Mouse (Mus musculus) neutrophil, adult 83 days (primary cell): ENCODE results near the gene Tmem86a. TPM values are rescaled to one million over a fixed set of nuclear protein-coding genes. Genes with fewer than 3 reads are reported as not detected.

Source experiments
- total RNA-seq, 2 experiments: library from RNA; stranded (reverse); gene quantifications; one replicate each; pipeline ENCODE4 v1.2.4; 2023

Gene Tmem86a
- 1 to 10 TPM; 7.5 TPM for total RNA-seq

DNA sequence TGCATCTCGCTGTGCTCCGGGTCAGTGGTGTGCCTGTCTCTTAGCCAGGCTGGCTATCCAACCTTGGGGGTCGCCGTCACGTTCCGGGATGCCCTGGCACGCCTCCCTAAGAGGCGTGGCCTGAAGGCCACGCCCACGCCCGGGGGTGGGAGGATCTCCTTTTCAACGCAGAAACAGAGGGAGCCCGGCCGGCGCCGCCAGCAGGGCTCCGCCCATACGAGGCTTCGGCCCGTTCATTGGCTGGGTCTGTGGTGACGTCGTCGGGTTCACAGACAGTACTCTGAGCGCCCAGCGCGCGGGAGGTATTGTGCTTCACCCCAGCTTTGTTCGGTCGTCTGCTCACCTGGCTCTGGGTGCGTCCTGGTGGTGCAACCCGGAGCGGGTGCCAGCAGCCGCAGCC is at the start of gene Tmem86a:
TSS of gene Tmem86a (plus strand) at position 236 of the 400 bp plus-strand sequence.

DNA sequence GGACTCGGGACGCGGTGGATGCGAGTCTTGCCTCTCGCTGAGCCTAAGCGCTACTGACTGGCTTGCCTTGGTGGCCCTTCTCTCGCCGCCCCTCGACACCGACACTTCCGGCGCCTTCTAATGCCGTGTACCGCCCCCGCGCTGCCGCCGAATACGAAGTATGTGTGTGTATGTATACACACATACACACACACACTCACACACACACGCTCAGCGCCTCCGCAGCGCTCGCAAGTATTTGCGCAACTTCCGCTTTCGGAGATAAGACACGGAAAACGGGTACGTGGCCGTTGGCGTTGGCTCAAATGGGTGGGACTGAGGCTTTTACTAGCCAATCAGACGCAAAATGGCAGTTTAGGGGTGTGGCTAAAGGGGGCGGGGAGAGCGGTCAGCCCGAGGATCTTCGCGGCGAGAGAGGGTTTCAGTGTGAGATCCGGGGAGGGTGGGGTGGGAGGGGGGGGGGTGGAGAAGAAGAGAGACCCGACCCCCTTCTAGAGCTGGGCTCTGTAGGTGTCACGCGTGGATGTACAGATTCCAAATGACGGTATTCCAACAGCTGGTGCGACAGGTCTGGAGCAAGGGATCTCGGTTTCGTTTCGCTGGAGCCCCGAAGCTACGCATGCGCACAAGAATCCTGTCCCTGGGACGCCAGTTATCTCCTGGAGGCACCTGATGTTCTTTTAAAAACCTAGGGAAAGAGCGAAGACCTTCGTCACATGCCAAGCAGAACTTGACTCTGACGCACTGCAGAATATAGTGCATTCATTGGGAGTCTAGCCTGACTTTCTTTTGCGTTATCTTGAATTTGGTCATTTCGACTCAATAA is 42.0 kb upstream of the Tmem86a start, which contains the start of gene Spty2d1:
TSS of gene Spty2d1 (minus strand) at position 244 of the 826 bp plus-strand sequence.

Other genes starting within 250 kb of the Tmem86a start
- 100 to 1,000 TPM; 378 to 384 TPM for gene Ldha, start 209.1 kb upstream of the Tmem86a start, total RNA-seq
- gene Ldhc, start 189.4 kb upstream of the Tmem86a start, total RNA-seq: under 1 TPM; 0.75 to 0.77 TPM
- gene Tsg101, start 130.6 kb upstream of the Tmem86a start, total RNA-seq: 10 to 100 TPM; 32.1 to 36.2 TPM
- 10 to 100 TPM; 10.9 to 17.9 TPM for gene Uevld, start 92.1 kb upstream of the Tmem86a start, total RNA-seq
- gene Gm9999, start 67.0 kb upstream of the Tmem86a start, total RNA-seq: not detected
- 10 to 100 TPM; 48.0 to 59.3 TPM for gene Spty2d1, start 42.2 kb upstream of the Tmem86a start, total RNA-seq
- not detected for gene Ptpn5, start 83.1 kb downstream of the Tmem86a start, total RNA-seq
- not detected for gene Mrgpra6, start 154.3 kb downstream of the Tmem86a start, total RNA-seq
- not detected for gene Mrgpra9, start 202.2 kb downstream of the Tmem86a start, total RNA-seq